Mouse (Mus musculus): ENCODE data around the gene Cdk15. TPM values are rescaled to one million over a fixed set of nuclear protein-coding genes. Genes with fewer than 3 reads are reported as not detected.

Gene Cdk15
- polyA plus RNA-seq, 1 experiment from 2014 or later, result 0.49 TPM

GRCm38 (mm10) chr1:59387542-59388314 lies 131.0 kb downstream of the Cdk15 start:
- no peak overlapping the region for H3K27ac ChIP-seq (replicated peaks)
- H3K27me3 ChIP-seq (ENCODE audit: control insufficient read depth, insufficient read depth, low read length), result no peaks in the 10 kb centered on the region
- WGBS, result 51% methylated on average over 3 of the region's 3 CpGs
- H3K36me3 ChIP-seq (ENCODE audit: control insufficient read depth, insufficient read depth, low read length), result no peaks in the 10 kb centered on the region
- H3K4me1 ChIP-seq (replicated peaks; ENCODE audit: control insufficient read depth, insufficient read depth), result no peaks in the 10 kb centered on the region
- TF ChIP-seq CTCF (IDR thresholded peaks at IDR 0.05; ENCODE audit: low read depth) (no peak), EP300 (optimal IDR thresholded peaks at IDR 0.05) (no peak)
- ATAC-seq (ENCODE audit: low FRiP score, low TSS enrichment) (no peak), DNase-seq (ENCODE audit: low spot score) (no peak)
- no peaks in the 10 kb centered on the region for H3K9me3 ChIP-seq (ENCODE audit: control insufficient read depth, low read length)
- no peak overlapping the region for H3K9ac ChIP-seq (ENCODE audit: low read length)
- H3K4me3 ChIP-seq (ENCODE audit: low read depth, low read length), result no peak overlapping the region
- no peak overlapping the region for H3K4me2 ChIP-seq (replicated peaks; ENCODE audit: low read depth)

- no peaks in the 10 kb centered on the region for H3K9me3 ChIP-seq (ENCODE audit: control insufficient read depth, low read length)
- H3K4me1 ChIP-seq (replicated peaks; ENCODE audit: control insufficient read depth, insufficient read depth), result no peaks in the 10 kb centered on the region
- H3K4me3 ChIP-seq (ENCODE audit: low read depth, low read length), result no peak overlapping the region
- DNase-seq (ENCODE audit: low spot score) (no peak), ATAC-seq (ENCODE audit: low FRiP score, low TSS enrichment) (no peak)
- no peaks in the 10 kb centered on the region for H3K36me3 ChIP-seq (ENCODE audit: control insufficient read depth, insufficient read depth, low read length)
- no peak overlapping the region for H3K27ac ChIP-seq (replicated peaks)
- H3K4me2 ChIP-seq (replicated peaks; ENCODE audit: low read depth), result no peak overlapping the region
- no peak overlapping the region for H3K9ac ChIP-seq (ENCODE audit: low read length)
- H3K27me3 ChIP-seq (ENCODE audit: control insufficient read depth, insufficient read depth, low read length), result no peaks in the 10 kb centered on the region
- TF ChIP-seq CTCF (IDR thresholded peaks at IDR 0.05; ENCODE audit: low read depth) (no peak), EP300 (optimal IDR thresholded peaks at IDR 0.05) (no peak)
- WGBS, result 83% methylated on average over 6 of the region's 6 CpGs
Measured at GRCm38 (mm10) chr1:59389181-59389580, 132.5 kb downstream of the Cdk15 start.

GRCm38 (mm10) chr1:59391736-59392135 lies 135.0 kb downstream of the Cdk15 start:
- Histone ChIP-seq H3K4me1 (replicated peaks; ENCODE audit: control insufficient read depth, insufficient read depth) (no peaks in the 10 kb centered on the region), H3K36me3 (ENCODE audit: control insufficient read depth, insufficient read depth, low read length) (no peaks in the 10 kb centered on the region), H3K9ac (ENCODE audit: low read length) (no peak overlapping the region), H3K9me3 (ENCODE audit: control insufficient read depth, low read length) (no peaks in the 10 kb centered on the region), H3K27me3 (ENCODE audit: control insufficient read depth, insufficient read depth, low read length) (no peaks in the 10 kb centered on the region), H3K4me2 (replicated peaks; ENCODE audit: low read depth) (no peak overlapping the region), H3K4me3 (ENCODE audit: low read depth, low read length) (no peak overlapping the region), H3K27ac (replicated peaks) (no peak overlapping the region)
- ATAC-seq (ENCODE audit: low FRiP score, low TSS enrichment) (no peak), DNase-seq (ENCODE audit: low spot score) (no peak)
- 58% methylated on average over 3 of the region's 3 CpGs for WGBS
- TF ChIP-seq EP300 (optimal IDR thresholded peaks at IDR 0.05), result no peak
- no peak for TF ChIP-seq CTCF (IDR thresholded peaks at IDR 0.05; ENCODE audit: low read depth)

- TF ChIP-seq CTCF (IDR thresholded peaks at IDR 0.05; ENCODE audit: low read depth), result no peak
- no peak for TF ChIP-seq EP300 (optimal IDR thresholded peaks at IDR 0.05)
- 81% methylated on average over 4 of the region's 4 CpGs for WGBS
Measured at GRCm38 (mm10) chr1:59394072-59394471, 137.4 kb downstream of the Cdk15 start.

GRCm38 (mm10) chr1:59394616-59395015 lies 137.9 kb downstream of the Cdk15 start:
- H3K27me3 ChIP-seq (ENCODE audit: control insufficient read depth, insufficient read depth, low read length), result no peaks in the 10 kb centered on the region
- DNase-seq (ENCODE audit: low spot score) (no peak), ATAC-seq (ENCODE audit: low FRiP score, low TSS enrichment) (no peak)
- H3K4me3 ChIP-seq (ENCODE audit: low read depth, low read length), result no peak overlapping the region
- H3K4me2 ChIP-seq (replicated peaks; ENCODE audit: low read depth), result no peak overlapping the region
- H3K9ac ChIP-seq (ENCODE audit: low read length), result no peak overlapping the region
- TF ChIP-seq CTCF (IDR thresholded peaks at IDR 0.05; ENCODE audit: low read depth) (no peak), EP300 (optimal IDR thresholded peaks at IDR 0.05) (no peak)
- H3K9me3 ChIP-seq (ENCODE audit: control insufficient read depth, low read length), result no peaks in the 10 kb centered on the region
- no peaks in the 10 kb centered on the region for H3K36me3 ChIP-seq (ENCODE audit: control insufficient read depth, insufficient read depth, low read length)
- no peaks in the 10 kb centered on the region for H3K4me1 ChIP-seq (replicated peaks; ENCODE audit: control insufficient read depth, insufficient read depth)
- WGBS, result 64% methylated on average over 6 of the region's 6 CpGs
- no peak overlapping the region for H3K27ac ChIP-seq (replicated peaks)

More at GRCm38 (mm10) chr1:59394072-59394471, 137.4 kb downstream of the Cdk15 start:
- DNase-seq (ENCODE audit: low spot score), result no peak
- H3K9me3 ChIP-seq (ENCODE audit: control insufficient read depth, low read length), result no peaks in the 10 kb centered on the region
- no peak overlapping the region for H3K9ac ChIP-seq (ENCODE audit: low read length)
- no peaks in the 10 kb centered on the region for H3K36me3 ChIP-seq (ENCODE audit: control insufficient read depth, insufficient read depth, low read length)
- no peak overlapping the region for H3K4me2 ChIP-seq (replicated peaks; ENCODE audit: low read depth)
- no peaks in the 10 kb centered on the region for H3K27me3 ChIP-seq (ENCODE audit: control insufficient read depth, insufficient read depth, low read length)
- no peak overlapping the region for H3K27ac ChIP-seq (replicated peaks)
- no peaks in the 10 kb centered on the region for H3K4me1 ChIP-seq (replicated peaks; ENCODE audit: control insufficient read depth, insufficient read depth)
- H3K4me3 ChIP-seq (ENCODE audit: low read depth, low read length), result no peak overlapping the region
- no peak for ATAC-seq (ENCODE audit: low FRiP score, low TSS enrichment)

- TF ChIP-seq CTCF (IDR thresholded peaks at IDR 0.05; ENCODE audit: low read depth) (no peak), EP300 (optimal IDR thresholded peaks at IDR 0.05) (no peak)
- no peak overlapping the region for H3K4me3 ChIP-seq (ENCODE audit: low read depth, low read length)
- WGBS, result 40% methylated on average over 2 of the region's 2 CpGs
- H3K4me1 ChIP-seq (replicated peaks; ENCODE audit: control insufficient read depth, insufficient read depth), result no peaks in the 10 kb centered on the region
- H3K36me3 ChIP-seq (ENCODE audit: control insufficient read depth, insufficient read depth, low read length), result no peaks in the 10 kb centered on the region
- DNase-seq (ENCODE audit: low spot score) (no peak), ATAC-seq (ENCODE audit: low FRiP score, low TSS enrichment) (no peak)
- no peak overlapping the region for H3K4me2 ChIP-seq (replicated peaks; ENCODE audit: low read depth)
- H3K27me3 ChIP-seq (ENCODE audit: control insufficient read depth, insufficient read depth, low read length), result no peaks in the 10 kb centered on the region
- H3K9ac ChIP-seq (ENCODE audit: low read length), result no peak overlapping the region
- H3K9me3 ChIP-seq (ENCODE audit: control insufficient read depth, low read length), result no peaks in the 10 kb centered on the region
- no peak overlapping the region for H3K27ac ChIP-seq (replicated peaks)
Measured at GRCm38 (mm10) chr1:59395992-59396391, 139.3 kb downstream of the Cdk15 start.

All from stomach, postnatal 0 days (tissue).